Mouse (Mus musculus) small intestine, adult 2 months (tissue): ENCODE measurements around the gene Nt5c3.

Source experiments
- CTCF ChIP-seq: fragments of 200-500 bp; IDR thresholded peaks from 2 replicates; pipeline ENCODE4 v1.5.1; 2012; ENCODE audit warnings: low read depth, mild to moderate bottlenecking, control low read depth, inconsistent platforms, low read length, moderate library complexity, mixed read lengths; ENCODE audit not compliant: insufficient replicate concordance, insufficient read length; ENCODE audit errors: extremely low read depth
- POLR2A ChIP-seq: fragments of 200-500 bp; IDR thresholded peaks from 2 replicates; pipeline ENCODE4 v1.6.1; 2012; ENCODE audit warnings: low read depth, mild to moderate bottlenecking, control low read depth, inconsistent platforms, low read length, moderate library complexity

DNA sequence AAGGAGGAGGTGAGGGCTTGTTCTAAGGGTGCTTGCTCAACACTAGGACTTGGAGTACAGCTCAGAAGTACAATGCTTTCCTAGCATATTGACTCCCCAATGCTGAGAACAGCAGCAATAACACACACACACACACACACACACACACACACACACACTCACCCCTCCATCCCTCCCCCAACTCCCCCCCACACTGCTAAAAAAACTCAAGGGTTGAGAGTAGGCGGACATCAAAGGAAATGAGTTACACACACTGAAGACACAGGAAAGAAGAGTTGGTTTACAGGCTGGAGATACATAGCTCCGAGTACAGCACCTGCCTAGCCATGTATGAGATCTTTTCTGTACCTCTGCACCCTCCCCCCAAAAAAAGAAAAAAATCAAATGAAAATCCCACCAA is 7.5 kb downstream of the Nt5c3 start:
- TF ChIP-seq CTCF = no peak
- TF ChIP-seq POLR2A = no peak
